Mouse (Mus musculus): ENCODE measurements around the gene Glrp1.

GRCm38 (mm10) chr1:88454703-88455102 lies 55.2 kb downstream of the Glrp1 start:
- TF ChIP-seq POLR2A (IDR thresholded peaks at IDR 0.05; ENCODE audit: control insufficient read depth, extremely low read depth, insufficient read depth, low read length, poor library complexity) (no peak), CTCF (IDR thresholded peaks at IDR 0.05; ENCODE audit: borderline replicate concordance, control insufficient read depth, extremely low read depth, insufficient read depth, low read length, poor library complexity) (no peak)
